Mouse (Mus musculus) thymus, adult 2 months (tissue): ENCODE measurements around the gene Slc10a7.

Experiments used
- CTCF ChIP-seq: fragments of 200-500 bp; IDR thresholded peaks from 2 replicates; pipeline ENCODE4 v1.5.1; 2012; ENCODE audit warnings: mild to moderate bottlenecking, control low read depth, low read length, moderate library complexity, borderline replicate concordance; ENCODE audit not compliant: control insufficient read depth, poor library complexity, insufficient read depth; ENCODE audit errors: extremely low read depth
- POLR2A ChIP-seq: fragments of 200-500 bp; IDR thresholded peaks from 2 replicates; pipeline ENCODE4 v1.6.1; 2012; ENCODE audit warnings: mild to moderate bottlenecking, low read length, control low read depth, moderate library complexity; ENCODE audit not compliant: control insufficient read depth, poor library complexity, insufficient read depth; ENCODE audit errors: extremely low read depth

- TF ChIP-seq CTCF (no peak), POLR2A (no peak)
These were observed 95.3 kb downstream of the Slc10a7 start for GRCm38 (mm10) chr8:78604426-78604825.
